Mouse (Mus musculus) naive thymus-derived CD4-positive, alpha-beta T cell, adult 2 months (primary cell): ENCODE results near the gene Kif5a.
"Not testable (repeated sequence)": the region's sequence is repeated elsewhere in the genome, so short reads cannot be mapped to it uniquely, and the experiment has no call there.

ENCODE experiments used
- DNase-seq: peaks from one replicate; pipeline ENCODE4 v3.0.0-alpha.2; 2011; ENCODE audit warnings: low read depth

The Kif5a gene

DNA sequence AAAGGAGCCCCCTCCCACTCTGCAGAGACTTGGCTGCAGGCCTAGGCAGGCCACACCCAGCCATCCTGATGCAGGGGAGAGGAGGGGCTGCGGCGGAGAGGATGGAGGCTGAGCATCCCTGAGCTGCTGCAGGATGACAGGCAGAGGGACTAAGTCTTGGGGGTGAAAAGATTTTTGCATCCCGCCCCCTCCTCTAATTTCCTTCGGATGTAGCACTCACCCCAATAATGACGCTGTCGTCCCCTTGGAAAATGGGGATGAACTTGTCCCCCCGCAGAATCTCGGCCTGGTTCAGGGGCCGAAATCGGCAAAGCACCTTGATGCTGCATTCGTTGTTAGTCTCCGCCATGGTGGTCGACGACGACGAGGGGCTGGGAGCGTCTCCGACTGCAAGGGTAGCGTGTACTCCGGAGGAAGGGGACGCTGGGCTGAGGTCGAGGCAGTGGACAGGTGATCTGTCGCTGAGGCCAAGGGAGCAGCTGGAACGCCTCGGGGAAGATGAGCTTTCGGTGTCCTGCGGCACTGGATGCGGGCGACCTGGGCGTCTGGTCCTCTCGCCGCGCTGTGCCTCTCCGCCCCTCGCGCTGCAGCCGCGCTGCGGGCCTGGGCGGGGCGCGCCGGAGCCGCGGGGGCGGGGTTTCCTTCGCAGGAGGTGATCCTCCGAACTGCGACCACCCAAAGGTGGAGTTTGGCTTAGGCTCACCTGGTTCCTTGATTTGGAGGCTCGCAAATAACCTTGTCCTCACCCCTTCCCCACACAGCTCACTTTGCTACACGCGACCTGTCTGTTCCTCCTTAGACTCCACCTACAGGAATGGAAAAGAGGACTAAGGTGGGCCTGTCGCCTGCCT is at the start of gene Kif5a:
Gene Kif5a (minus strand): TSS at position 801 of the 851 bp plus-strand sequence.
- peak; percentile 49 for DNase-seq

DNA sequence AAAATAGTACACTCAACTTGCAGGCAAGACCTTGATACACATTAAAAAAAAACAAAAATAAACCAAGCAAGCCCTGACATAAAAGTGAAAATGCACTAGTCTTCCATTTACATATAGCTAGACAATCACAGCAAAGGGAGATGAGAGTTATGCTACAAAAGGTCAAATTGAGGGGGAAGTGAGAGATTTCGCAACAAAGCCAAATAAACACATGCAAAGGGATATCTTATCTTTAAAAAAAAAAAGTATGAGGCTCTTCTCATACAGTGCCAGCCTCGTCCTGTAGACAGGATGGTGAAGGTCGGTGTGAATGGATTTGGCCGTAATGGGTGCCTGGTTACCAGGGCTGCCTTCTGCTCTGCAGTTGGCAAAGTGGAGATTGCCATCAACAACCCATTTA is 49.7 kb upstream of the Kif5a start:
- DNase-seq = no peak

DNA sequence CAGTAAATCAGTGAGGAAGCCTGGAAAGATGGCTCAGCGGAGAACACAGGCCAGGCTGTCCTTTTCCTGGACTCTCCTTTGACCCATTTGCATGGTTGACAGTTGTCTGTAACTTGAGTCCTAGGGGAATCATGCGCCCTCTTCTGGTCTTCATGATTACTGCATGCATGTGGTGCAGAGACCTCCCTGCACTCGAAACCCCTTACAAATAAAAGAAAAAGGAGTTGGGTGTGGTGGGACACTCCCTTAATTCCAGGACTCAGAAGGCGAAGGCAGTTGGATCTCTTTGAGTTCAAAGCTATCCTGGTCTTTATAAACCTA is 49.2 kb upstream of the Kif5a start:
- DNase-seq = peak; percentile 92

DNA sequence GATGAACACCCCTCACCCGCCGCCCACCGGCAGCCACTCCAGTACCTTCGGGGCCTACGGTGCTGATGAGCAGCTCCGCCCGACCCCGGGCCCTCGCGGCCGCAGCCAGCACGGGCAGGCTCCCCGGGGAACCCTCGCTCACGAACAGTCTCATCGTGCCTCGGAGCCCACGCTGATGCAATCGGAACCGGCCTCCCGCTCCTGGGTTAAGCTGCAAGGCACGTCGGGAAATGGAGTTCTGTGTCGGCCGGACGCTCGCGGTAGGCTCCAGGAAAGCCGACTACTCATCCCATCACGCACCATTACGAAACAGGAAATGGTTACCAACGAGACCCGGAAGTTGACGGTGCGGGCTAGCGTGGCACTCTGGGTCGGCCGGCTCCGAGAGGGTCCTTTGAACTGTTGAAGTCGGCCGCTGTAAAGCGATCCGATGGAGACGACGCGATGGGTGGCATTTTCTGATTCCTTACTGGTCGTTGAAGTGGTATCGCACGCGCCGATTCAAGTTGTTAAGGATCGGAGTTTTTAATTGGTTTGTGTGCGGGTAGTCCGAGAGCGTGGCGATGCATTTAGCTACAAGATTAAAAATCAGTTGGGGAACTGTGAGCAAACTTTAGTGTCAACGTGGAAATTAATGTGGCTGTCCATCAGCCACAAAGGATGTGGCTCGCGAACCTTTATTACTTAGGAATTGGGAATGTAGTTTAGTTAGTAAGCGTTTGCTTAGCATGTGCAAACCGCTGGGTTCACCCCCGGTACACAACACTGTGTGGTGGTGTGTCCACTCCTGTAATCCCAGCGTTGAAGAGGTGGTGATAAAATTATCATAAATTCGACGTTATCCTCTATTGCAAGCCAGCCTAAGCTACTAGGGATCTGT is 48.6 kb upstream of the Kif5a start, which contains the start of gene Mars:
Gene Mars (minus strand): TSS at position 311 of the 880 bp plus-strand sequence.
- DNase-seq = peak; percentile 94

GRCm38 (mm10) chr10:127310523-127311475 is 47.7 kb upstream of the Kif5a start:
- DNase-seq = no peak

- DNase-seq = not testable (repeated sequence)
Measured at GRCm38 (mm10) chr10:127309167-127309566, 46.0 kb upstream of the Kif5a start.

GRCm38 (mm10) chr10:127303136-127303535 is 40.0 kb upstream of the Kif5a start:
- DNase-seq = no peak

DNA sequence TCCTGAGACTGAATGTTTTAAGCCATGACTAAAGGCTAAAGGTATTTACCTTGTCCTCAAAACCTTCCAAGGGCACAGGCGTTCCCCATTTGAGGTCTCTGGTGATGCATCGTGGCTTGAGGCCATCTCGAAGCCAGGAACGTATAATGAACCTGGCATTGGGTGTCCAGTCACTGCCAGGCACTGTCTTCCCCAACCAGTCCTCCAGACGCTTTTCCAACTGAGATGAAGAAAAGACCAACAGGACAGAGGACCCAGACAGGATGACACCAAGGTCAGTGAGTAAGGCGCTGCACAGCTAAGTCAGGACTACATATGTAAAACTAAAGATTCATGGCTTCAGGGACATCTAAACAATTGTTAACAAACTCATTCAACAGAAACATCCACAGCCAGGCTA is 37.2 kb upstream of the Kif5a start:
- DNase-seq = no peak

DNA sequence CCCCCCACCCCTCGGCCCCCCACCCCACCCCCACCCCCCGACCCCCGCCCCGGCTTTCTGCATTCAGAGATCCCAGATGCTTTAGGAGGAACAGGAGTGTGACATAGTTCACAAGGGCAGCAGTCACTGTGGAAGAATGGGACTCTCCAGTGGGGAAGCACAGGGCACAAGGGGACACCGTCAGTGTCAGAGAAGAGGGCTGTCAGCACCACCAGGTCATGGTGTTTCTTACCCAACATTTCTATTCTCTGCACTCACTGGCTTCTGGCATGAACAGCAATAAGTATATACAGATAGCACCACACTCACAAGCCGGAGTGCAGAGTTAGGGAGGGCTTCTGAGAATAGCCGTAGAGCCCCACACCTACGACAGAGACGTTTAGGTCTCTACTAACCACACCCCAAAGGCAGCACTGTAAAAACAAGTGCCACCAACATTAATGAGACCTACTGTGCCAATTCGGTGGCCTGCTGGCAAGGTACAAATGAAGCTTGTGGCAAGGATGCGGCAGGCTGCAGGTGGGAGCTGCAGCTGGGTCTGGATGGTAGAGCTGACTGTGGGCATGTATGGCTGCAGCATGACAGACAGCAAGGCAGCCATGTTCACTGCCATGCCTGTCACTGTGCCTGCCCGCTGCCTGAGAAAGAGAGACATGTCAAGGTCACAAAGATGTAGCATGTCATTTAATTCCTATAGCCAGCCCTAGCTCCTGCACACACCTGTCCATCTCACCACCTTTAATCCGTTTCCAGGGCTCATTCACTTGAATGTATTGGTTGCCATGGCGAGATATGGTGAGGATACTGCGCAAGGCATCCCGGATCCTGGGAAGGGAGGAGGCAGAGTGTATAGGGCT is 34.1 kb upstream of the Kif5a start:
- DNase-seq = no peak

DNA sequence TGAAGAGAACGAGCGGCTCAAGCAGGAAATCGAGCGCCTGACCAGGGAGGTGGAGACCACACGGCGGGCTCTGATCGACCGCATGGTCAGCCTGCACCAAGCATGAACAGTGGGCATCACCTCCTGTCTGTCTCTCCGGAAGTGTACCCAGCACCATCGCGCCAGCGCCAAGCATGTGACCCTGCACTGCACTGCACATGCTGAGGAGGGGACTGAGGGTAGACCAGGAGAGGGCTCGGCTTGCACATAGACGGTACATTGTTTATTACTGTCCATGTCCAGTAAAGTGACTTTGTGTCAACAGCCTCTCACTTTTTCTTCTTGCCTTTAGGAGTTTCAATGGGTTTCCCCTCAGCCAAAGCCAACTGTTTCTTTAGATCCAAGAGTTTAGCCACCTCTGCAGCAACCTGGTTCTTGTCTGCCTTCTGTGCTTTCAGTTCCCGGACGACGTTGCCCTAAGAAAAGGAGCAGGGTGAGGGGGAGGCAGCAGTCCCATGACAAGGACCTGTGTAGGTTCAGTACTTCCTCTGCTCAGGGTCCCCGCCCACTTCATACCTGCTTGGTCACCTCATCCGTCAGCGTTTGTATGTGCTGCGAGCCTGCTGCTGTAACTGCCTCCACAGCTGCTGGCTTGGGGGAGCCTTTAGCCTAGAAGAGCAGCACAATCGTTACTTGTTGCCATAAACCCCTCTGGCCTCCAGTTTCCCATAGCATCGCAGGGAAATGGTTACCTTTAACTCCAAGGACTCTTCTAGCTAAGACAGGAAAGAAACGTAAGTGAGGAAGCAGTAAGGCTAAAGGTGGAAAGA is 33.0 kb upstream of the Kif5a start:
- DNase-seq = no peak

GRCm38 (mm10) chr10:127294895-127295510 is 31.9 kb upstream of the Kif5a start:
- no peak for DNase-seq

- no peak for DNase-seq
Measured at GRCm38 (mm10) chr10:127293590-127294113, 30.5 kb upstream of the Kif5a start.

DNA sequence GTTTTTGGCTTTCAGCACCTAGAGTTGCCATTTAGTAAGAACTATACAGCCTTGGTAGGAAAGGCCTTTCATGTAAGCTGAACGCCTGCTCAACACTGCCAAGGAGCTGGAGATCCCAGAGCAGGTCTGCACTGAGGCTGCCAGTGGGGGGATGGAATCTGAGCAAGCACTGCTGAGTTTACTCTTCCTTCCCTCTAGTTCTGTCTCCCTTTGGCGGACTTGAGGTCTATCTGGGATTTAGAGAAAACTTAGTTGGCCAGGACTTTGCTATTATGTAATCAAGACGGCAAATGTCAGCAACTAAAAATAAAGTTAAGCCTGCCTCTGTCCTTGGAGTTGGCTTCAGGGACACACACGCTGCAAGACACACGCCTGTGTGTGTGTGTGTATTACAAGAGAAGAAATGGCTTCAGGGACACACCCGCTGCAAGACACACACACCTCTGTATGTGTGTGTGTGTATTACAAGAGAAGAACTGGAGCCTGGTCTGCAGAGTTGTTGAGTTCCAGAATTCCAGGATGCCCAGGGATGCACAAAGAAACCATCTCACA is 29.9 kb upstream of the Kif5a start:
- no peak for DNase-seq

DNA sequence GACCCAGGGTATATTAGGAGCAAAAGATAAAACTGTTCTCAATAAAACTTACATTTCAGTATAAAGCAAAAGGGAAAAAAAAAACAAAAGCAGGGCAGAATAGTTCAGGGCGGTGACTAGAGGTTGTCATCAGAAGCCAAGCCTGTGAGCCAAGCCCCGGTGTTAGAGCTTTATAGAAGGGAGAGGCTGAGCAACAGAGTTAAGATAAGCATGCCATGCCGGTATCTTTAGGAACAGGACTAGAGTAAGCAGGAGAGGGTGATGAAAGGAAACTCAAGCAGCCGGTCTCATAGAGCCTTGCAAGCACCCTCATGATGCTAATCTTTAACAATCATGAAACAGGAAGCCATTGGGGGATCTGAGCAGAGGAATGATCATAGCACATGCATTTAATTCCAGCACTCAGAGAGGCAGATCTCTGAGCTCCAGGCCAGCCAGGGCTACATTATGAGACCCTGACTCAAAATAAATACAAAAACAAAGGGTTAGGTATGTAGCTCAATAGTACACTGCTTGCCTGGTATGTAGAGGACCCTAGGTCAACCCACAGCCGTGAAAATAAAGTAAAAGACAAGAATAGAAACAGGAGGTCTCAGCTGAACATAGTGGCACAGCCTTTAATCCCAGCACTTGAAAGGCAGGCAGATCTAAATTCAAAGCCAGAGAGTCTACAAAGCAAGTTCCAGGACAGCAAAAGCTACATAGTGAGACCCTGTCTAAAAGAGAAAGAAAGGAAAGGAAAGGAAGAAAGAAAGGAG is 28.9 kb upstream of the Kif5a start:
- DNase-seq = peak; percentile 57

- peak; percentile 75 for DNase-seq
Measured at GRCm38 (mm10) chr10:127290930-127291880, 28.1 kb upstream of the Kif5a start.

DNA sequence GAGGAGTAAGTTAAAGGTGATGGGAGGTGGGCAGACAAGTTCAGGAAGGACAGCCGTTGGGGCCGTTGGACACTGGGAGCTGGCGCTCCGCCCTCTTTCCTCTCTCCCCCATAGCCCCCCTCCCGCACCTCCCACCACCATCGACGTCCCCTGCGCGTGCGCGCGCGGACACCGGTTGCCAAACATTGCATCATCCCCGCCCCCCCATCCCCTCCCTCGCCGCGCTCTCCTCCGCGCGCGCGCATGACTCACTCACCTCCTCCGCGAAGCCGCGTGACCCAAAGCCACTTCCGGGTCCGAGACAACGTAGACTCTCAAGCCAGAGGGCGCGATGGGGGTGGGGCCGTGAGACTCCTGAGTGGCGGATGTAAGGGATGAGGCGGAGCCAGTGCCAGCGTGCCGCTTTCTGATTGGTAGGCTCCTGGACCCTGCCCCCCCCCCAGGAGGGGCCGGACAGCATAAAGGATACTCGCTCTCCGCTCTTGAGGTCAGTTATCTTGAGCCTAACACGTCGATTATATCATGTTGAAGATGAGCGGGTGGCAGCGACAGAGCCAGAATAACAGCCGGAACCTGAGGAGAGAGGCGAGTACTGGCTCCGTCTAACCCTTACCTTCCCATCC is 27.3 kb upstream of the Kif5a start:
- DNase-seq = peak; percentile 99
